Mouse (Mus musculus): ENCODE data around the gene Ppp1r9a.

DNA sequence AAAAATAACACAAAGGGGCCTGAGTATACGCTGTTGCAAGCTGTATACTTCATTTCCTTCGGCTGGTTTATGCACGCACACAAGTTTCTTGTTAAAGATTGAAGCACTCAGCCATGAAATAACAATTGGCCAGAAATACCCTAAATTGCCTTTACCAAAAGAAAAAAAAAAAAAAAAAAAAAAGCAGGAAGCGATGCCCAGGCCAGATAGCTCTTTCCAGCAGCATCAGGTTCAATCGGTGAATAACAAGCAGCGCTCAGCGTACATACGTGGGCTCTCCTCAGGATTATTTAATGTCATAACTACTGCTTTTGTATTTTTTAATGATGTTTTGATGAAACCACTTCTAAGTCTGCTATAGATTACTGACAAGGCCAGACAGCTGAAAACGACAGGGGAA lies 262.1 kb downstream of the Ppp1r9a start:
- TF ChIP-seq TCF3 (IDR thresholded peaks at IDR 0.05; ENCODE audit: insufficient read length, low read depth) = no peak
- no peak for TF ChIP-seq REST (IDR thresholded peaks at IDR 0.05; ENCODE audit: insufficient read depth, insufficient read length)
- no peak for TF ChIP-seq CEBPB (IDR thresholded peaks at IDR 0.05; ENCODE audit: insufficient read depth, poor library complexity, severe bottlenecking)
- no peak for TF ChIP-seq POLR2A (IDR thresholded peaks at IDR 0.05; ENCODE audit: insufficient read length, low read depth)
- TF ChIP-seq SRF (IDR thresholded peaks at IDR 0.05; ENCODE audit: control insufficient read depth, insufficient read length, low read depth) = no peak
- TF ChIP-seq TCF12 (IDR thresholded peaks at IDR 0.05; ENCODE audit: insufficient read depth, poor library complexity, severe bottlenecking) = no peak
- no peak for TF ChIP-seq USF1 (IDR thresholded peaks at IDR 0.05; ENCODE audit: low read depth)
- TF ChIP-seq POLR2AphosphoS2 (IDR thresholded peaks at IDR 0.05; ENCODE audit: insufficient read length, low read depth) = no peak

All from myocyte (in vitro differentiated cells).